Comparison of ENCODE assay signal across 24 mouse cellular contexts in the genomic region with DNA sequence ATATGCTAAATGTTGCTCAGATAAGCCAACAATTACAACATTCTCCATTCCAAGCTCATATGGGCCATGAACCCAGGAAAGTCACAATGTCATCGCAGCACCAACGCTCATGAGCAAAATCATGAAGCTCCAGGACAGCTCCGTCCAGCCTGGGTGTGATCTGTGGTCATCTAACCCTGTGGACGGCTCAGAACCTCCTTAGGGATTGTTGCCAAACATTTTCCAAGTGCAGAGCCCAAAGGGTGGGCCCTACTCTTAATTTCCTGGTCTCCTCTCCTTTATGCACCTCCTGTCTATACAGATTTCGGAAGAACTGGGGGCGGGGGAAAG. TPM values are rescaled to one million over a fixed set of nuclear protein-coding genes. Genes with fewer than 3 reads are reported as not detected.
"Had no signal": no experiment of that assay in that cellular context is flagged by ENCODE, and none has a peak within 500 bp of the region (broad histone marks: within the 10 kb centered on the region; RNA-seq: fewer than 3 reads in every experiment).

No protein-coding gene starts in this region.

- H3K36me3 ChIP-seq: limb, embryonic 10.5 days; limb, embryonic 13.5 days; liver, embryonic 12.5 days; liver, embryonic 15.5 days; midbrain, embryonic 12.5 days; midbrain, embryonic 15.5 days; neural tube, embryonic 12.5 days; neural tube, embryonic 15.5 days; stomach, embryonic 15.5 days had no signal

- H3K4me2 ChIP-seq: limb, embryonic 13.5 days; liver, embryonic 12.5 days; liver, embryonic 15.5 days; midbrain, embryonic 12.5 days; midbrain, embryonic 15.5 days; neural tube, embryonic 12.5 days; neural tube, embryonic 15.5 days; stomach, embryonic 15.5 days had no signal

- H3K4me1 ChIP-seq: midbrain, embryonic 12.5 days; midbrain, embryonic 15.5 days; neural tube, embryonic 12.5 days; neural tube, embryonic 15.5 days; stomach, embryonic 15.5 days had no signal

- DNase-seq: kidney, adult 18-20 months; kidney, postnatal 25 days; layer of hippocampus, adult 9-11 months; liver; lung, adult 2 months; retina, postnatal 1 day; right cerebral cortex, postnatal 25 days; spleen, adult 18-20 months; thymus, adult 2 months; thymus, postnatal 14 days; thymus, postnatal 4 days had no signal

- H3K27ac ChIP-seq: kidney, postnatal 0 days; layer of hippocampus, adult 2 months; limb, embryonic 10.5 days; limb, embryonic 13.5 days; liver, embryonic 12.5 days; liver, embryonic 15.5 days; macrophage; midbrain, embryonic 12.5 days; midbrain, embryonic 15.5 days; neural tube, embryonic 12.5 days; neural tube, embryonic 15.5 days; stomach, embryonic 15.5 days had no signal

- H3K4me3 ChIP-seq: layer of hippocampus, adult 2 months; limb, embryonic 10.5 days; limb, embryonic 13.5 days; liver, embryonic 12.5 days; liver, embryonic 15.5 days; midbrain, embryonic 12.5 days; midbrain, embryonic 15.5 days; neural tube, embryonic 12.5 days; neural tube, embryonic 15.5 days; stomach, embryonic 15.5 days had no signal

- H3K9ac ChIP-seq: limb, embryonic 13.5 days; liver, embryonic 12.5 days; liver, embryonic 15.5 days; midbrain, embryonic 12.5 days; midbrain, embryonic 15.5 days; neural tube, embryonic 12.5 days; neural tube, embryonic 15.5 days; stomach, embryonic 15.5 days had no signal

- ATAC-seq: intestine, embryonic 16.5 days; liver, embryonic 12.5 days; midbrain, embryonic 15.5 days had no signal

- H3K27me3 ChIP-seq: limb, embryonic 13.5 days; liver, embryonic 12.5 days; liver, embryonic 15.5 days; midbrain, embryonic 12.5 days; midbrain, embryonic 15.5 days; neural tube, embryonic 12.5 days; neural tube, embryonic 15.5 days; stomach, embryonic 15.5 days had no signal

- H3K9me3 ChIP-seq: limb, embryonic 10.5 days; limb, embryonic 13.5 days; liver, embryonic 12.5 days; liver, embryonic 15.5 days; midbrain, embryonic 12.5 days; midbrain, embryonic 15.5 days; neural tube, embryonic 12.5 days; neural tube, embryonic 15.5 days; stomach, embryonic 15.5 days had no signal

RNA-seq across cellular contexts. Expression of a gene that starts 20.5 kb away (rescaled TPM):
- polyA plus RNA-seq: lung, adult 2 months; thymus, adult 2 months had no signal

RNA-seq across cellular contexts. Expression of a gene that starts 32.0 kb away (rescaled TPM):
- polyA plus RNA-seq: macrophage had no signal
